Mouse (Mus musculus) megakaryocyte progenitor cell, adult 5-6 weeks (primary cell): ENCODE measurements around the gene Gm48551. TPM values are rescaled to one million over a fixed set of nuclear protein-coding genes. Genes with fewer than 3 reads are reported as not detected.

ENCODE experiments used
- ATAC-seq: replicated peaks from 2 replicates; pipeline ENCODE4 v1.8.0; 2016; ENCODE audit warnings: mild to moderate bottlenecking, moderate TSS enrichment, inconsistent platforms; ENCODE audit not compliant: poor library complexity
- total RNA-seq, 2 experiments: library from RNA; stranded (forward) in 1 of 2; stranded (reverse) in 1 of 2; fragments of 157-497, 149-512 nt in 1 of 2; fragments of 200-1000 nt in 1 of 2; gene quantifications; 2 replicates each; pipeline versions ENCODE4 v1.2.3 to v1.2.4; 2015 to 2017

Gm48551 gene
- total RNA-seq, 2 experiments from 2014 or later = 0.62 to 2.6 TPM

DNA sequence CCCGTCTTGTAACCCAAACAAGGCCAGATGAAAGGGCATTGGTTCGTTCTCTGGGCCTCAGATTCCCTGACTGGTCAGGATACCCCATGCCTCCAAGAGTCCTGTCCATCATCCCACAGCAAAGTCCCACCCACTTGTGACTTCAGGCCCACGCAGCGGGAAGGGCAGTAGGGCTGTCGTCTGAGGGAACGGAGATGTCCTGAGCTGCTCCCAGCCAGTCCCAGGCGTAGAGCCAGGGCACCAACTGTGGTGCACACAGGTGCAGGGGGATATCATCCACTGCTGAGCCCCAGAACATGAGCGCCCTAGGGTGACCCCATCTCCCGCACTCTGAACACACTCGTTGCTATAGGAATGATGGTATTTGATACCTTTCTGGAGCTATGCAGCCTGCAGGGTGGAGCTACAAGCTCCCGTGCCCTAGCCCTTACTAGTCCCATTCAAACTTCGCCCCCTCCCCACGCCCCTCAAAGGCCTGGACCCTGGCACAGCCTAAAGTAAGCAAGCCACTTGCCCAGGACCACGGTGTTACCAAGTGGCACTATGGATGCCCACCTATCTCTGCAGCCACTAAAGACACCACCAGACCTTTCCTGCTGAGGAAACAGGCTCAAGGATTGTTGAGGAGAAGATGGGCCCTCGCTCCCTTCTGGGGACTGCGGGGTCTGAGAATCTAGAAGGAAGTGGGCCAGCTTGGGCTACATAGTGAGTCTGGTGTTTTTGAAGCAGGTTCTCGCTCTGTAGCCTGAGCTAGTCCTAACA lies 31.5 kb downstream of the Gm48551 start:
- no peak for ATAC-seq

DNA sequence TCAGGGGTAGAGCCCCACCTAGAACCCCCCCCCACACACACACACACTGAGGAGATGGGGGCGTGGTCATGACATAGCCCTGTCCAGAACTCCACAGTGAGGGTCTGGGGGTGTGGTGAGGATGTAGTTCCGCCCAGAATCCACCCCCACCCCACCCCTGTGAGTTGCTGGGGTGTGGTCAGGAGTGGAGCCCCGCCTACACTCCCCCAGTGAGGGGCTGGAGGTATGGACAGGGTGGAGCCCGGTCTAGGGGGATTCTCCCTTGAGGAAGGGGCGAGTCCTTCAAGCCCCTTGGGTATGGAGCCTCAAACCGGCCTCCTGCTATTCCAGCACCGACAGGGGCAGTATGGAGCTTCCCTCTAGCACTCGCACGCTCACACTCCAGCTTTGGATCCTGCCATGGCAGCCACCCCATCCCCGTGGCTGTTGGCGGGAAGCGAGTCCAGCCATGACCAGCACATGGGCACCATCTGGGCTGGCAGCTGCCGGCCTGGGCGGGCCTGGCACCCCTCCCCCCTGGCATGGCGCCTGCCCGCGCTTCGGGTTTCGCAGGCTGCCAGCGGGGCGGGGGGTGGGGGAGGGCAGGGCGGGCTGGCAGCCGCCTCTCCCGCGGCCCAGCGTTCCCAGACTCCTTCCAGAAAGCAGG lies 32.4 kb downstream of the Gm48551 start:
- ATAC-seq = peak; percentile 49

DNA sequence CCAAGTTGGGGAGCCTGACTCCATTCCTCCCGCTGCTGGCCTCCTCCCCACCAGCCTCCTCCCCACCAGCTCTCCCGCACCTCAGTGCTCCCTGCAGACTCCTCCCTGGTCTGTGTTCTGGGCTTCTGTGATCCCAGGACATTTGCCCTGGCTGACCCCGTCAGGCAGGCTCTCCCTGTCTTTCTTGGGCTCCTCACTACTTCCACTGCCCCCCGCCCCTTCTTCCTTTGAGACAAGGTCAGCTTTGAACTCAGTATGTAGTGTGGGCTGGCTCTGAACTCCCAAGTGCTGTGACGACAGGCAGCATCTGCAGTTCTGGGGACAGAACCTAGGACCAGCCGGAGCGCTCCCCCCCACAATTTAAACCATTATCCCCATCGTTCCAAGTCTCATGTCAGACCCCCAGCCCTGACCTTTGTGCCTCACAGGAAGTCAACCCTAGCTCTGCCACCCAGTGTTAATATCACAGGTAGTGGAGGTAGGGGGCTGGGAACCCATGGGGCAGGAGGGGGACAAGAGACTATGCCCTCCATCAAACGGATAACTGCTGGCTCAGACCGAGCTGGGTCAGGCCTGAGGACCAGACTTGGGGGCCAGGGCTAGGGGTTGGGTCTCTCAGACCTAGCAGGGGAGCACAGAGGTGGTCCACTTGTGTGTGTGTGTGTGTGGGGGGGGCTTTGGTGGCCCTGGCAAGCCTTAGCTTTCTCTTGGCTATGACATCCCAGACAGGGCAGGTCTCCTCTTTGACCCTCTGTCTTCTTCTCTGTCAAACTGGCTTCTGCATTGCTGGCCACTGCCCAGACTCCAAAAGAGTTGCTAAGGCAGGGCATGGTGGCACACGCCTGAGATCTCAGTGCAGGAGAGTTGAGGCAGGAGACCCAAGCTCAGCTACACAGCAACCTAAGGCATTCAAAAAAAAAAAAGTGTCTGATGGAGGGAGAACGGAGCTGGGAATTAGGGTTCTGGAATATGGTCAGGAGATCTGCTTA lies 33.3 kb downstream of the Gm48551 start:
- no peak for ATAC-seq

DNA sequence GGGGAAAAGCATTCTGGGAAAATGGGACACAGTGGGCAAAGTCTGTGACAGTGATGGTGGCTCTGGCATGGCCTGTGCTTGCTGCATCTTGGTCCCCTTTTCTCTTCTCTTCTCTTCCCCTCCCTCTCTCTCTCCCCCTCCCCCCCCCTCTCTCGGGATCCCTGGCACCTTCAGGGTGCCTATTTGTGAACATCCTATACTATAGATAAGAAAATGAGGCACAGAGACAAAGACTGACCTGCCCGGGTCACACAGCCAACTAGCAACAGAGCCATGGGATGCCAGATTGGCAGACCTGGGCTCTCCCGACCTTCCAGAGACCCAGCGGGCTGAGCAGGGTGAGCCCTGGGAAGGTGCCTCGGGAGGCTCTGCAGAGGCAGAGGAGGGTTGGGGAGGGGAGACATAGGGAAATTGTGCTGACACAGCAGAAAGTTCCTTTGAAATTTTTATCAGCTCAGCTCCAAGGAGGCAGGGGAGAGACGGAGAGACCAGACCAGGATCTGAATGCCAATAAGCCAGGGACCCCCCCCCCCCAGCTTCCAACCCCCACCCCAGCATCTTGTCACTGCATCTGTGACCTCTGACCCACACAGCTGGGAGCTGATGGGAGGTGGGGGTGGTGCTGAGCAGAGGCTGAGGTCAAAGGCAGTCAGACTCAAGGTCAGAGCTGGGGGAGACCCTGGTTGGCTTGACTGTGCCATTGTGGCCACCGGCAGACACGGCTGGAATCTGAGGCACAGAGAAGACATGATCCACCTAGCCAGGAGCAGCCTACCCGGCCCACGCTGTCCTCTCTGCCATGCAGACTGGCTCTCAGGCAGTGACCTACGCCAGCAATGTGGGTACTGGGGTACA lies 34.2 kb downstream of the Gm48551 start:
- ATAC-seq = no peak

DNA sequence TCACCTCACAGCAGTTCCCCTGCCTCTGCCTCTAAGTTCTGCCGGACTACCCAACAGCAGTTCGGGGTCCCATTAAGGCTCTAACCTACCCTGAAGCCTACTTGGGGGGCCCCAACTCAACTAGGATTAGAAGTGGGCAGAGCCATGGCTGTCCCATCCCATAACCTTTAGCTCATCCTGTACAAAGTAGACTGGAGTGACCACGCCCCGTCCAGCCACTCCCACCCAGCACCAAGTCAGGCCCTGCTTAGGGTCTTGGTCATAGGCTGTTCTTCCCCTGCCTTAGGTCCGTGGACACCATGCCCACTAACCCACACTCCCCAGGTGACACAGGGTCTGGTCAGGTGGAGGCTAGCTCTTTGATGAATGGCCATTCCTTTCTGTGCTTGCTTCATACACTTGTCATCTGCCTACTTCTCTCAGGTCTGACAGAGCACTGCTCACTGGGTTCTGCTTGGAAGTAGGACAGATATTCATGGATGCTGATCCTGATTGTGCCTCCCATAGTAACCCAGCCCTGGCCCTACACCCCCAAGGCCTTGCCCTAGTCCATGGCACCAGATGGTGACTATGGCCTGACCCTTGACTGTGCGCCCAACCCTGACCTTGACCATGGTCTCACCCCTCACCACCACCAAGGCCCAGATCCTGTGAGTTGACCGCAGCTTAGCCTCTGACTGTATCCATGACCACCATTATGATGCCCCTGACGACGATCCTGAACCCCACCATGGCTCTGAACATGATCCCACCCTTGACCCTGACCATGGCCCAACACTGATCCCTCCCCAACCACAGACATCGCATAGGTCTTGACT lies 35.1 kb downstream of the Gm48551 start:
- ATAC-seq = no peak

DNA sequence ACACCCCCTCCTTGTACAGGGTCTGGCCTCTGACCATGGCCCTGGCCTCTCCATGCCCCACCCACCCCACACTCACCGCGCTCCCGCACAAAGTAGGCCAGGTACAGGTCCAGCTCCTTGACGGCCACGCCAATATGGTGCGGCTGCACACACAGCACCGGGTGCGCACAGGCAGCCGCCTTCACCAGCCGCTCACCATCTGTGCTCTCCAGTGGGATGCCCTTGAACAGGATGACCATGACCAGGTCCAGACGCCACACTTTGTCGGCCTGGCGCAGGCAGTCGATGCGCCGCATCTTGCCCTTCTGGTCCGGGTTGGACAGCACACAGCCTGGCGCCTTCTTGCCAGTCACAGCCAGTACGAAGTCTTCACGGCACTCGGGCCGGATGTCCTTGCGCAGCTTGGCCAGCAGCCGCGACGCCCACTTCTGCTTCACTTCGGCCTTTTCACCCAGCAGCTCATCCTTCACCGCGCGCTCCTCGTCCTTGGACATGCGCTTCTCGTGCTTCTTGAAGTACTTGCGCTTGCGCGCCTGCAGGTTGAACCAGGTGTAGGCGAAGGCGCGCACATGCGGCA lies 36.0 kb downstream of the Gm48551 start:
- no peak for ATAC-seq

DNA sequence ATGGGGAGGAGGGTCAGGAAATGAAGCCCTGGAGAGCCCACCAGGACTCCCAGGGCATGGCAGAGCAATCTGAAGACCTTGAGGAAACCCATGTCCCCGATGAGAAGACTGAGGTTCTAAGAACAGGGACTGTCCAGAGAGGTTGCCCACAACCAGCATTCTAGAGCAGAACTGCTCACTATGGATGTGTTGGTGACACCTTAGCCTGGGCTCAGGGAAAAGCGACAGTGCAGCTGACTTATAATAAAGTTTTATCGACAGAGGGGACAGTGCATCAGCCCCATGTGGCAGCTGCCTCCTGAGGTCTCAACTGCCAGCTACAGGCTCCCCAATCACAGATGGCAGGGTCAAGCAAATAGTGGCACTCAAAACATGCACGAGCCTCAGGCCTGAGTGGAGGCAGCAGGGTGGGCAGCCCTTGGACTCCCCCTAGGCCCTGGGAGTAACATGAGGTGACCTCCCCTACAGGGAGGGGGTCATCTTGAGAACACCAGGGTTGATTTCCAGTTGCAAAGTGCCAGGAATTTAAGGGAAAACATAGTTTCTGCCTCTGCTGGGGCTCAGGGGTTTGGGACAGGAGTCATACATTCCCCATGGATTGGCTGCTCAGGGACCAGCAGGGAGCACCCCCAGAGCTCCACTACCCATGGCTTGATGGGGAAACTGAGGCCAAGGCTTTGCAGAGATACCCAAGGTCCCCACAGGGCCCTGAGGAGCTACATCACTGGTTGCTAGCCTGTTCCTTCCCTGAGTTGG lies 37.0 kb downstream of the Gm48551 start:
- ATAC-seq = no peak

DNA sequence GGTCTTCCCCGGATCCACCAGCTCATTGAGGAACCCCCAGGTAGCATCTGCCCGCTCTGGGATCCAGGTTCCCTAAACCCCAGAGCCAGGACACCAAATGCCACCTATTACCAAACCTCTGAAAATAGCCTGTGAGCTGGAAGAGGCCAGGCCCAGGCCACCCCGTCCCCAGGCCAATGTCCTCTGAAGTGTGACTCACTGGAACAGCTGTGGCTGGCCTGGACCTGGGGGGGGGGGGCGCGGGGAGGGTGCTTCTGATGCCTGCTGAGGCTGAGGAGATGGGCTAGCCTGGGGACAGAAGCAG lies 37.5 kb downstream of the Gm48551 start:
- ATAC-seq = no peak

DNA sequence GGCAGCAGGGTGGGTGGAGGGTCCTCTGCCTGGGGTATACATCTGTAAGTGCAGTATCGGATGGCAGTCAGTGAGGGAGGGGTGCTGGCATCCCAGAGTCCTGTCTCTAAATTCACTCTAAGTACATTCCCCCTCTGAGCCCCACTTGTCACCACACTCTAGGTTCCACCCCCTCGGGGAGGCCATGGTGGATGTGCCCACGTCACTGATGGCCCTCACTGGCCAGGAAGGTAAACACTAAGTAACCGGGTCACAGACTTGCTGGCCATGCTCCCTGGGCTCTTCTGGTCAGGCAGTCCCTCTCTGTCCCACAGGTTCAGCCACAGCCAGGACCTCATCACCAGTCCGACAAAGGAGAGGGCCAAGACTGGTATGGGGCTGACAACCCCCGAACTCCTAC lies 37.9 kb downstream of the Gm48551 start:
- ATAC-seq = no peak

DNA sequence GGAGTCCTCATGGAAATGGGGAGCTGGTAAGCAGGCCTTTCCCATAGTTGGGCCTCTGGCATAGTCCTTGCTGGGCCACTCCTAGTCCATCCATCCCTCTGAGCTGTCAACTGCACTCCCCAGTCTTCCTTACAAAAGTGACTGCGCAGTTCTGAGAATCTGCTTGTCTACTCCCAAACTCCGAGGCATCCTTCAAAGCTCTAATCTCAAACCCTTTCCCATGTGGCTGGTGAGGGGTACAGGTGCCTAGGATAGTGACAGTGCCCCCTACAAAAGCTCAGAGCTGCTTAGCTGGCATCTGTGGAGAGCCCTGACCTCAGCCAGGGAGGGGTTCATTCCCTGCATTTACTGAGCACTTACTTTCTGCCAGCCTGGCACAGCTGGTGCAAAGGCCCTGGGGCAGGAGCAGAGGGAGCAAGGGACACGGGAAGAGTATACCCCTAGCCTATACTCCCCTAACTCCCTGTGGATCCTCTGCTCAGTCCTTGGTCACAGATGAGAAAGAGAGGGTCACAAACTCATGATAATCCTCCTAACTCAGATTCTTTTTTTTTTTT lies 38.5 kb downstream of the Gm48551 start:
- no peak for ATAC-seq

DNA sequence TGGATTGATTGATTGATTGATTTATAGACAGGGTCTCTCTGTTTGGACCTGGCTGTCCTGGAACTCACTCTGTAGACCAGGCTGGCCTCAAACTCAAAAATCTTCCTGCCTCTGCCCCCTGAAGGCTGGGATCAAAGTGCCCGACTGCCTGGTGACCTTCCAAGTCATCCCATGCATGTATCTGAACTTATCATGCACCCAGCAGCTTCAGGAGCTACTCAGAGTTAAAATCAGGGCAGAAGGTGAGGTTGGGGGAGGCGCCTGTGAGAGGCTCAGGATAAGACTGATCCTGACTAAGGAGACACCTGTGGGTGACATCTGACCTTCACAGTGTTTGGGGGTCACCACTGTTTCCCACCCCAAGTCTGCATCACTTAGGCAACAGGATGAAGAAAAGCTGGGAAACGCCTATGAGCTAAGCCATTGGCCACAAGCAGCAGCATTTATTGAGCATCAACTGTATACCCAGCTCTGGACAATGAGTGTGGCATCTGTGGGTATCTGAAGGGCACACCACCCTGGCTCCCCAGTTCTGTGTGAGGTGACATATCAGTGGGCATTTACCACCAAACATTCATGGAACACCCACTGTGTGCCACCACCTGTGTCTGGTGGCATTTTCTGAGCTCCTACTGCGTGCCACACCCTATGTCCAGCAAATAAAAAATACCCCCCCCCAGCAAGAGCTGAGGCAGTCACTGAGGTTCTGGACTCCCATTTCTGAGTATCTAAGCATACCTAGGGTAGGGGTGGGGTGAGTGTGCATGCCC lies 39.4 kb downstream of the Gm48551 start:
- no peak for ATAC-seq

DNA sequence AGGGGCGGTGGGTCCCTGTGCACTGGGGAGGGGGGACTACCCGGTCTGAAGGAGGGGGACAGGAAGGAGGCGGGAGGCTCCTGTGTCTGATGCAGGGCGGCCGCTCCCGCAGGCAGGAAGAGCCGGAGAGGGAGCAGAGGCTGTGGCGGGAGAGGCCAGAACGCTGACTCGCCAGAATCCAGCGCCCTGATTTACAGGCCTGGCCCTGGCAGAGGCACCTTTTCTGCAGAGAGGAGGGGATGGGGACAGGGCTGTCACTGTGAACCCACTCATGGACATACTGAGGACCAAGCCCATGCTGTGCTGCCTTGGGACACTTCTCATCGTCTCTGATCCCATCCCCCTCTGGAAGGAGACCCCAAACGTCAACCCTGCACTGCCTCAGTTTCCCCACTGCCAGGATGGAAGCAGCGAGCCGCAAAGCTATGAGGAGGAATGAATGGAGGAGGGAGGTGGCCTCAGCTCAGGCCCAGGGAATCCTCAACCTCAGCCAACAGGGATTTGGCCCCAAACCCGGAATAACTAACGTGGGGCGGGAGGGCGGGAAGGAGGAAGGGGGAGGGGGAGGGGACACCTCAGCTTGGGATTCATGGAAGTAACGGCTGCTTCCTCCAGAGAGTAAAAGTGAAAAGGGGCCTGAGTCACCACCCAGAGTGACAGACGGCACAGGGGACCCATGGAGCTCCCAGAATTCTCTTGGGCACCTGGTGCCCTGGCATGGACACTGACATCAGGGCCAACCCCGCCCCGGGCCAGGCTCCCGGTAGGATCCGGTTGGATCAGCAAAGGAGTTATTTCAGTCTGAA lies 40.2 kb downstream of the Gm48551 start:
- ATAC-seq = no peak

DNA sequence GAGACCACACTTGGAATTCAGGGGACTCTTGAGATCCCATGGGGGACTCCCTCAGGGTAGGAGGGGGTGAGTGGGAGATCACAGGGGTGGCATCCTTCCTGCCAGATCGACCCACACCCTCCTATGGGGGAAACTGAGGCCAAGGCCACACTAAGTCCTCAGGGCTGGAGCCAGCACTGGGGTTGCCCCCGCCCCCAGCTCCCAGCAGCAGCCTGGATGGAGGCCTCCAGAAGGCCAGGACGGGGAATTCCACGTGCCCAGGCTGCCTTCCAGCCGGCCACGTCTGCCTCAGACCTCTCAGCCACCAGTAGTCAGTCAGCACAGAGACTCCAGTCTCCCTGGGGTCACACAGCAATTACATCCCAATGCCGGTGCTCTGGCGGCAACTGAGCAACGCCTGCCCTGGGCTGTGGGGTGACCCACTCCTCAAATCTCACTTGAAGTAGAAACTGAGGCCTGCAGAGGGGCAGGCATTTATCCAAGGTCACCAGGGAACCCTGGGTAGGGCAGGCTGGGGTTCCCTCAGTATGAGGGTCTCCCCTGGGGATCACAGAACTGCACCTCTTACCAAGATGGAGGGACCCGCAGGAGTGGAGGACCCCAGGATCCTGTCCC lies 41.1 kb downstream of the Gm48551 start:
- no peak for ATAC-seq

DNA sequence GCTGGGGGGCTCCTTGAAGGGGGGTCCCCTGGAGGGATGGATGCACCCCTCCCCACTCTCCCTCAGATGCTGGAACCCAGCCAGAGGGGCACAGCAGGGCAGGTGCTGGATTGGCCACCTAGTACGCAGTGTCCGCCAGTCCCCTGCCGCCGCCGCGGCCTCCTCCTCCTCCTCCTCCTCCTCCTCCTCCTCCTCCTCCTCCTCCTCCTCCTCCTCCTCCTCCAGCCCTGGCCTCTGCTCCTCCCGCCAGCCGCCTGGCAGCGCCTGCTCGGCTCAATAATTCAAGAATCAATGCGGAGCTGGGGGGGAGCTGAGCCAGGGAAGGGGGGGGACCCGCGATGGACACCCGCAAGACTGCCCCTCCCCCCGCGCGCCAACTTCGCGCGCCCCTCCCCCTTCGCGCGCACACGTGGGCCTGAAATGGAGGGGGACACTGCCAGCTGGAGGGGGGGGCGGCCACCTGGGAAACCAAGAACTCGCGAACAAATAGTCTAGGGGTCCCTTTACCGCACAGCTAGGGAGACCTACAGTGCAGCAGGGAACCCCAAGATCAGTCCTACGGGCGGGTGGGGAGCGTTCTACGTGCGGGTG lies 41.9 kb downstream of the Gm48551 start:
- no peak for ATAC-seq

DNA sequence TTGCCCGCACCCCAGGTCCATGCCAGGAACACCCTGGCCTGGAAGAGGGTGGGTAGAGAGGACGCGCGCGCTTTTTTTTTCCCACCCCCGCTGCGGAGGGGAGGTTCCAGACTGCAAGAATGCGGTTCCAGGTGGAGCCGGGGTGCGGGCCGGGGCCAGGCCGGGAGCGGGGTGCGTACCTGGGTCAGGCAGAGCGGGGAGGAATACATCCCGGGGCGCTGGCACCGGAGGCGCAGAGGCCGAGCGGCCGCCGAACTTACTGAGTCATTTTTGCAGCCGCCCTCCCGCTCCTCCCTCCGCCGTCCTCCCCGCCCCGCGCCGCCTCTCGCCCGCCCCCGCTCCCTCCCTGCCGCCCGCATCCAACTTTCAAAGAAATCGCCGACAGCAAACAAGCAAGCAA lies 42.6 kb downstream of the Gm48551 start:
- 0 out of 2 replicates have a peak, but pooled peaks have one; percentile 9 for ATAC-seq

DNA sequence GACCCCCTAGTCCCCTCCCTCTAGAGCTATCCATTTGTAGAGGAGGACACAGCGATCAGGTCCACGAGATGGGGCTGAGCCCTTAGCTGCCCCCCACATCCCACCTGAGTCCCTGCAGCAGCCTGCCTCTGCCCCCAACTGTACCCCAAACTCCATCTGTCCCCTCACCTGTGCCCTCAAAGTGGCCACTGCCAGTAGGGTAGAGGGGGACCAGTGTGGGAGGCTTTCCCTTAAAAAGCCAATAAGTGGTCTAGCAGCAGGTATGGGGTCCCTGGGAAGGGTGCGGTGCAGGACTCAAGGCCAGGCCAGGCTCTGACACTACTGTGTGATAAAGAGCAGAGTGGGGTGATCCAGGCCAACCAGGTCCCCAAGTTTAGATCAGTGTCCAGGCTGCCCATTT lies 43.1 kb downstream of the Gm48551 start:
- ATAC-seq = no peak
